Mouse (Mus musculus) spleen, adult 2 months (tissue): ENCODE results near the gene Fdps. TPM values are rescaled to one million over a fixed set of nuclear protein-coding genes. Genes with fewer than 3 reads are reported as not detected.
"Not testable (repeated sequence)": the region's sequence is repeated elsewhere in the genome, so short reads cannot be mapped to it uniquely, and the experiment has no call there.

Experiments used
- DNase-seq, 2 experiments: peaks; one replicate each; pipeline versions ENCODE4 v3.0.0 to v3.0.0-alpha.2; 2012 to 2021; ENCODE audit warnings: low spot score in 2 of 2, low read depth in 1 of 2
- H3K27ac ChIP-seq: fragments of 200-500 bp; 2 replicates; pipeline ENCODE4 v1.5.1; 2012; ENCODE audit warnings: low read length, inconsistent platforms; ENCODE audit not compliant: insufficient read depth
- H3K27me3 ChIP-seq: fragments of 200-500 bp; 2 replicates; pipeline ENCODE4 v1.6.1; 2012; ENCODE audit warnings: mild to moderate bottlenecking, moderate library complexity, low read length, inconsistent platforms; ENCODE audit not compliant: control insufficient read depth, insufficient read depth
- H3K36me3 ChIP-seq: fragments of 200-500 bp; 2 replicates; pipeline ENCODE4 v1.6.1; 2012; ENCODE audit warnings: mild to moderate bottlenecking, low read length, inconsistent platforms; ENCODE audit not compliant: control insufficient read depth, insufficient read depth
- H3K4me1 ChIP-seq: fragments of 200-500 bp; 2 replicates; pipeline ENCODE4 v1.6.1; 2011; ENCODE audit warnings: inconsistent platforms; ENCODE audit not compliant: control insufficient read depth, insufficient read depth, insufficient read length
- H3K4me3 ChIP-seq: fragments of 200-500 bp; 2 replicates; pipeline ENCODE4 v1.5.1; 2011; ENCODE audit warnings: mild to moderate bottlenecking, inconsistent platforms; ENCODE audit not compliant: insufficient read depth, insufficient read length; ENCODE audit errors: extremely low read depth
- CTCF ChIP-seq: fragments of 200-500 bp; IDR thresholded peaks from 2 replicates; pipeline ENCODE4 v1.5.1; 2011; ENCODE audit warnings: mild to moderate bottlenecking, inconsistent platforms; ENCODE audit not compliant: insufficient read depth, insufficient read length, insufficient replicate concordance; ENCODE audit errors: extremely low read depth
- POLR2A ChIP-seq: fragments of 200-500 bp; IDR thresholded peaks from 2 replicates; pipeline ENCODE4 v1.6.1; 2011; ENCODE audit warnings: low read depth, low read length, inconsistent platforms
- WGBS: fragments of 180-500 bp; shearing (Covaris S2); methylation state at CpG from one replicate; pipeline ENCODE4 v1.1.7; 2018; 5-methylcytosine and 5-hydroxymethylcytosine counted together
- polyA plus RNA-seq: library from polyadenylated mRNA; depleted of rRNA; stranded (reverse); fragments of >200 nt; gene quantifications from 2 replicates; pipeline ENCODE4 v1.2.3, GENCODE M21; 2012; rRNA removed

The Fdps gene
- polyA plus RNA-seq, 1 experiment = 25.6 TPM

GRCm38 (mm10) chr3:89084654-89085190 lies 17.0 kb downstream of the Fdps start:
- TF ChIP-seq CTCF (no peak), POLR2A (no peak)
- Histone ChIP-seq H3K27ac (no peak overlapping the region), H3K4me3 (no peak overlapping the region), H3K27me3 (no peaks in the 10 kb centered on the region), H3K4me1 (peaks cover 28% of the 10 kb centered on the region; the same call in 1 of the 2 replicates), H3K36me3 (peaks cover 5% of the 10 kb centered on the region; the same call in 1 of the 2 replicates)
- WGBS = 78% methylated on average over 12 of the region's 12 CpGs
- DNase-seq = no peak

- no peak overlapping the region for H3K27ac ChIP-seq
- TF ChIP-seq CTCF = no peak
- TF ChIP-seq POLR2A = no peak
- H3K27me3 ChIP-seq = no peaks in the 10 kb centered on the region
- peaks cover 9% of the 10 kb centered on the region; the same call in 1 of the 2 replicates for H3K36me3 ChIP-seq
- DNase-seq = no peak
- no peak overlapping the region for H3K4me3 ChIP-seq
- peaks cover 28% of the 10 kb centered on the region; the same call in 1 of the 2 replicates for H3K4me1 ChIP-seq
- 62% methylated on average over 2 of the region's 2 CpGs for WGBS
Observed at GRCm38 (mm10) chr3:89084133-89084532, 17.6 kb downstream of the Fdps start.

GRCm38 (mm10) chr3:89082287-89082686 lies 19.5 kb downstream of the Fdps start:
- H3K4me3 ChIP-seq, H3K27me3 ChIP-seq, DNase-seq, H3K27ac ChIP-seq: not testable (repeated sequence)
- peaks cover 13% of the 10 kb centered on the region; the same call in 1 of the 2 replicates for H3K4me1 ChIP-seq
- peaks cover 17% of the 10 kb centered on the region for H3K36me3 ChIP-seq

- no peak for DNase-seq
- no peak for TF ChIP-seq POLR2A
- TF ChIP-seq CTCF = no peak
- Histone ChIP-seq H3K4me3 (no peak overlapping the region), H3K4me1 (no peaks in the 10 kb centered on the region), H3K27me3 (no peaks in the 10 kb centered on the region), H3K36me3 (peaks cover 38% of the 10 kb centered on the region), H3K27ac (no peak overlapping the region)
- 93% methylated on average over 9 of the region's 9 CpGs for WGBS
Observed at GRCm38 (mm10) chr3:89077383-89077782, 24.4 kb downstream of the Fdps start.

- H3K4me3 ChIP-seq = no peak overlapping the region
- H3K4me1 ChIP-seq = no peaks in the 10 kb centered on the region
- DNase-seq = no peak
- H3K27ac ChIP-seq = no peak overlapping the region
- H3K27me3 ChIP-seq = no peaks in the 10 kb centered on the region
- TF ChIP-seq CTCF (no peak), POLR2A (no peak)
- peaks cover 53% of the 10 kb centered on the region for H3K36me3 ChIP-seq
Observed at GRCm38 (mm10) chr3:89067265-89067664, 34.5 kb downstream of the Fdps start.

- H3K27me3 ChIP-seq = no peaks in the 10 kb centered on the region
- no peak overlapping the region for H3K4me3 ChIP-seq
- WGBS = 96% methylated on average over 3 of the region's 3 CpGs
- no peaks in the 10 kb centered on the region for H3K4me1 ChIP-seq
- no peak for TF ChIP-seq POLR2A
- TF ChIP-seq CTCF = no peak
- H3K27ac ChIP-seq = no peak overlapping the region
- no peak for DNase-seq
- peaks cover 43% of the 10 kb centered on the region for H3K36me3 ChIP-seq
Observed at GRCm38 (mm10) chr3:89061696-89062095, 40.1 kb downstream of the Fdps start.

- peak in 1 of 2 experiments; percentile 12 for DNase-seq
- Histone ChIP-seq H3K36me3 (peaks cover 45% of the 10 kb centered on the region), H3K27me3 (no peaks in the 10 kb centered on the region), H3K4me3 (no peak overlapping the region), H3K27ac (no peak overlapping the region), H3K4me1 (no peaks in the 10 kb centered on the region)
- WGBS = 89% methylated on average over 3 of the region's 3 CpGs
- TF ChIP-seq CTCF = peak; percentile 38; the same call in 1 of the 2 replicates
- TF ChIP-seq POLR2A = no peak
Observed at GRCm38 (mm10) chr3:89058783-89059182, 43.0 kb downstream of the Fdps start.

- 95% methylated on average over 9 of the region's 9 CpGs for WGBS
- no peak overlapping the region for H3K4me3 ChIP-seq
- H3K4me1 ChIP-seq = no peaks in the 10 kb centered on the region
- TF ChIP-seq POLR2A = no peak
- H3K27ac ChIP-seq = no peak overlapping the region
- peaks cover 43% of the 10 kb centered on the region for H3K36me3 ChIP-seq
- no peak for DNase-seq
- H3K27me3 ChIP-seq = no peaks in the 10 kb centered on the region
Observed at GRCm38 (mm10) chr3:89058361-89058760, 43.4 kb downstream of the Fdps start.

Other genes starting within 250 kb of the Fdps start
- 17.9 and 24.0 TPM in 2 replicates for gene Msto1, start 188.0 kb downstream of the Fdps start, polyA plus RNA-seq
- 5.7 and 6.0 TPM in 2 replicates for gene Ash1l, start 151.3 kb downstream of the Fdps start, polyA plus RNA-seq
- gene Dap3, start 150.8 kb downstream of the Fdps start, polyA plus RNA-seq = 23.7 and 26.4 TPM in 2 replicates
- gene Rusc1, start 8.6 kb downstream of the Fdps start, polyA plus RNA-seq = 42.5 and 54.1 TPM in 2 replicates
- gene Gm43738, start 860 bp downstream of the Fdps start, polyA plus RNA-seq = not detected in 2 replicates
- gene Pklr, start 34.2 kb upstream of the Fdps start, polyA plus RNA-seq = 10.0 and 10.2 TPM in 2 replicates
- 2.7 and 3.3 TPM in 2 replicates for gene Hcn3, start 58.2 kb upstream of the Fdps start, polyA plus RNA-seq
- gene Clk2, start 62.8 kb upstream of the Fdps start, polyA plus RNA-seq = 66.6 and 72.2 TPM in 2 replicates
- 120 and 134 TPM in 2 replicates for gene Scamp3, start 75.5 kb upstream of the Fdps start, polyA plus RNA-seq
- gene Fam189b, start 81.2 kb upstream of the Fdps start, polyA plus RNA-seq = 104 and 115 TPM in 2 replicates
- 59.6 and 66.6 TPM in 2 replicates for gene Gba, start 101.0 kb upstream of the Fdps start, polyA plus RNA-seq
- gene Thbs3, start 113.2 kb upstream of the Fdps start, polyA plus RNA-seq = 2.9 and 3.4 TPM in 2 replicates
- gene Mtx1, start 125.1 kb upstream of the Fdps start, polyA plus RNA-seq = 99.4 and 124 TPM in 2 replicates
- 17.4 and 26.1 TPM in 2 replicates for gene Muc1, start 127.1 kb upstream of the Fdps start, polyA plus RNA-seq
- 93.5 and 129 TPM in 2 replicates for gene Krtcap2, start 144.0 kb upstream of the Fdps start, polyA plus RNA-seq
- 3.6 and 5.4 TPM in 2 replicates for gene Trim46, start 144.3 kb upstream of the Fdps start, polyA plus RNA-seq
- 231 and 419 TPM in 2 replicates for gene Dpm3, start 157.4 kb upstream of the Fdps start, polyA plus RNA-seq
- gene Slc50a1, start 168.6 kb upstream of the Fdps start, polyA plus RNA-seq = 207 and 266 TPM in 2 replicates
- gene Efna1, start 179.2 kb upstream of the Fdps start, polyA plus RNA-seq = 5.3 and 5.9 TPM in 2 replicates
- gene Efna3, start 221.0 kb upstream of the Fdps start, polyA plus RNA-seq = not detected in 2 replicates
- 0.62 and 1.5 TPM in 2 replicates for gene Efna4, start 236.1 kb upstream of the Fdps start, polyA plus RNA-seq
- gene Adam15, start 248.0 kb upstream of the Fdps start, polyA plus RNA-seq = 49.6 and 62.0 TPM in 2 replicates